32 mouse cellular contexts compared by ENCODE assay signal in the genomic region with DNA sequence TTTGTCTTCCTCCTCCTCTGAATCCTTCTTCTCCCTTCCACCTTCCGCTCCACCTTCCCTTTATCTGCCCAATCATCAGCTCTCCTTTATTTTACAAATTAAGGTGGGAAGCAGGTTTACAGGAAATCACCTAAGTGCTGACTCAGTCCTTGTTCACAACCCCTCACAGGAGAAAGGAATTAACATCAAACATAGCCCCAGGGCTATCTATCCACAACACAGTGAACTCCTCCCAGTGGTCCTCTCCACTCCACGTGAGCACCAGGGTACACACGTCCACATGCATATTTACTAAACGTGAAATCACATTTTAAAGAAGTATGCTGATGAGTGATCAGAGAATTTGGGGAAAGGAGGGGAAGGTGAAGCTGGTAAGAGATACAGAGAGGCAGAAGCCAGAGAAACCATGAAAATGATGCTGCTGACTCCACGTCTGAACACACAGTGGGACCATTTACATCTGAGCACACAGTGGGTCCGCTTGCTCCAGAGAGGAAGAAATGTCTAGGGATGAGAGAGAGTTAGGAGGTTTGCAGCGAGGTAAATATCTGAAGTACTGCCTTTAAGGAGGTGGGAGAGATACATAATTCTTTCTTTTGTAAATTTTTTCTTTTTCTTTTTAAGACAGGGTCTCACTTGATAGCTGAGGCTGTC. TPM values are rescaled to one million over a fixed set of nuclear protein-coding genes. Genes with fewer than 3 reads are reported as not detected.
A peak's percentile ranks its signal among the peaks of the same experiment; 100 is the strongest.
DNase-seq lines count a peak whose midpoint lies in the region; ATAC-seq and TF ChIP-seq lines count a peak whose summit lies in the region.
"Had no signal": no experiment of that assay in that cellular context is flagged by ENCODE, and none has a peak within 500 bp of the region (broad histone marks: within the 10 kb centered on the region; RNA-seq: fewer than 3 reads in every experiment).

No protein-coding gene starts in this region.

- TF ChIP-seq CTCF in ES-Bruce4 (IDR thresholded peaks at IDR 0.05; ENCODE audit: low read depth, low read length) (no peak), MEL (IDR thresholded peaks at IDR 0.05 in 2 of 3, conservative IDR thresholded peaks at IDR 0.05 in 1 of 3; ENCODE audit: control insufficient read depth in 1 of 3, insufficient read depth in 1 of 3, low read depth in 2 of 3, low read length in 3 of 3, poor library complexity in 1 of 3, severe bottlenecking in 1 of 3) (no peak)

- 81% methylated on average over 7 of the region's 7 CpGs for WGBS in neural tube, embryonic 15.5 days

- H3K4me3 ChIP-seq in ES-Bruce4 (ENCODE audit: low read depth, low read length) (peak overlapping the region; percentile 82), MEL (ENCODE audit: control insufficient read depth in 1 of 2, insufficient read depth in 1 of 2, low read depth in 2 of 2, low read length in 2 of 2) (no peak overlapping the region)
- no peak overlapping the region for H3K4me3 ChIP-seq in neural tube, embryonic 15.5 days (replicated peaks)
- H3K4me3 ChIP-seq: embryonic facial prominence, embryonic 12.5 days; embryonic facial prominence, embryonic 15.5 days; forebrain, embryonic 12.5 days; forebrain, embryonic 15.5 days; heart, adult 2 months; heart, embryonic 10.5 days; heart, embryonic 13.5 days had no signal

- H3K9ac ChIP-seq in ES-Bruce4 (ENCODE audit: low read depth, poor library complexity, severe bottlenecking): peak overlapping the region; percentile 80
- H3K9ac ChIP-seq in MEL (ENCODE audit: control insufficient read depth, low read depth, low read length, poor library complexity, severe bottlenecking): no peak overlapping the region
- H3K9ac ChIP-seq in neural tube, embryonic 15.5 days (replicated peaks): no peak overlapping the region
- H3K9ac ChIP-seq: embryonic facial prominence, embryonic 12.5 days; embryonic facial prominence, embryonic 15.5 days; forebrain, embryonic 12.5 days; forebrain, embryonic 15.5 days; heart, embryonic 13.5 days; hindbrain, embryonic 14.5 days had no signal

- no peak for ATAC-seq in neural tube, embryonic 15.5 days (ENCODE audit: low FRiP score)
- ATAC-seq: CD4-positive, CD25-positive, alpha-beta regulatory T cell, adult 4 months; forebrain, embryonic 15.5 days; hindbrain, postnatal 0 days; inflammation-experienced regulatory T-cells, adult 6 months; intestine, embryonic 16.5 days had no signal

- TF ChIP-seq EP300 in ES-Bruce4 (IDR thresholded peaks at IDR 0.05; ENCODE audit: insufficient read depth, low read depth, low read length) (peak; percentile 76), MEL (IDR thresholded peaks at IDR 0.05; ENCODE audit: low read depth in 1 of 2, low read length in 2 of 2) (no peak)

- H3K36me3 ChIP-seq in ES-Bruce4 (ENCODE audit: control insufficient read depth, insufficient read depth, low read length, poor library complexity, severe bottlenecking): peaks cover 23% of the 10 kb centered on the region
- peaks cover 0 to 5% of the 10 kb centered on the region in 2 experiments; a peak in 2 of 4 replicates for H3K36me3 ChIP-seq in MEL (ENCODE audit: control insufficient read depth in 1 of 2, insufficient read depth in 2 of 2, low read length in 2 of 2)
- H3K36me3 ChIP-seq in neural tube, embryonic 15.5 days: no peaks in the 10 kb centered on the region; the same call in 1 of the 2 replicates
- H3K36me3 ChIP-seq: forebrain, embryonic 12.5 days had no signal

- H3K4me2 ChIP-seq in neural tube, embryonic 15.5 days: no peak overlapping the region
- H3K4me2 ChIP-seq: embryonic facial prominence, embryonic 12.5 days; embryonic facial prominence, embryonic 15.5 days; forebrain, embryonic 12.5 days; forebrain, embryonic 15.5 days; heart, embryonic 13.5 days; hindbrain, embryonic 14.5 days had no signal

- DNase-seq in MEL (ENCODE audit: low read depth, low spot score): no peak
- peak; percentile 92 for DNase-seq in ZHBTc4 (ENCODE audit: low read depth, low spot score)
- no peak for DNase-seq in lung, postnatal 10 days
- no peak for DNase-seq in left cerebral cortex, adult 11 months (ENCODE audit: low spot score)
- DNase-seq: adrenal gland, adult 2 months; adrenal gland, postnatal 14 days; cerebellum, adult 11 months; cerebellum, adult 2 months; cerebellum, adult 9-11 months; cerebellum, postnatal 25 days; gastrocnemius, postnatal 25 days; heart, adult 2 months; heart, postnatal 14 days; heart, postnatal 4 days had no signal

- TF ChIP-seq RAD21 in MEL (IDR thresholded peaks at IDR 0.05; ENCODE audit: low read depth, low read length): no peak

- peak overlapping the region; percentile 98 for H3K27ac ChIP-seq in ES-Bruce4 (ENCODE audit: insufficient read depth, low read length)
- H3K27ac ChIP-seq in MEL (ENCODE audit: control insufficient read depth, low read depth, low read length): no peak overlapping the region
- no peak overlapping the region for H3K27ac ChIP-seq in neural tube, embryonic 15.5 days (replicated peaks)
- H3K27ac ChIP-seq: embryonic facial prominence, embryonic 12.5 days; embryonic facial prominence, embryonic 15.5 days; forebrain, embryonic 12.5 days; forebrain, embryonic 15.5 days; heart, adult 2 months; heart, embryonic 10.5 days; heart, embryonic 13.5 days; hindbrain, embryonic 14.5 days; hindbrain, postnatal 0 days had no signal

- H3K27me3 ChIP-seq in ES-Bruce4 (ENCODE audit: control insufficient read depth, insufficient read depth, low read length, poor library complexity, severe bottlenecking) (no peaks in the 10 kb centered on the region), MEL (ENCODE audit: control insufficient read depth in 1 of 2, insufficient read depth in 2 of 2, low read length in 2 of 2) (no peaks in the 10 kb centered on the region; a peak in 1 of 4 replicates)
- 0 out of 2 replicates have a peak, but pooled peaks cover 2% of the 10 kb centered on the region for H3K27me3 ChIP-seq in neural tube, embryonic 15.5 days (replicated peaks)
- H3K27me3 ChIP-seq: embryonic facial prominence, embryonic 12.5 days; embryonic facial prominence, embryonic 15.5 days; forebrain, embryonic 15.5 days had no signal

- H3K4me1 ChIP-seq in ES-Bruce4 (ENCODE audit: control insufficient read depth, insufficient read depth, low read length): peaks cover 1% of the 10 kb centered on the region
- H3K4me1 ChIP-seq in MEL (ENCODE audit: control insufficient read depth in 1 of 2, insufficient read depth in 2 of 2, low read length in 2 of 2): peaks cover 0 to 9% of the 10 kb centered on the region in 2 experiments; a peak in 3 of 4 replicates
- H3K4me1 ChIP-seq in neural tube, embryonic 15.5 days: peaks cover 3% of the 10 kb centered on the region
- H3K4me1 ChIP-seq: embryonic facial prominence, embryonic 12.5 days; embryonic facial prominence, embryonic 15.5 days; forebrain, embryonic 15.5 days; heart, embryonic 10.5 days had no signal

- H3K79me2 ChIP-seq in MEL (ENCODE audit: control insufficient read depth, insufficient read depth, low read length, poor library complexity): no peaks in the 10 kb centered on the region

- peaks cover 5% of the 10 kb centered on the region for H3K9me3 ChIP-seq in ES-Bruce4 (replicated peaks; ENCODE audit: control insufficient read depth, insufficient read depth, low read length, poor library complexity, severe bottlenecking)
- no peaks in the 10 kb centered on the region for H3K9me3 ChIP-seq in MEL (replicated peaks; ENCODE audit: insufficient read depth, low read length)
- H3K9me3 ChIP-seq in neural tube, embryonic 15.5 days (replicated peaks): no peaks in the 10 kb centered on the region
- H3K9me3 ChIP-seq: embryonic facial prominence, embryonic 12.5 days; embryonic facial prominence, embryonic 15.5 days; forebrain, embryonic 12.5 days; forebrain, embryonic 15.5 days; G1E; heart, embryonic 10.5 days; heart, embryonic 13.5 days had no signal

- peak; percentile 61 for TF ChIP-seq POLR2A in ES-Bruce4 (IDR thresholded peaks at IDR 0.05; ENCODE audit: insufficient read depth, low read length)
- TF ChIP-seq POLR2A in MEL (IDR thresholded peaks at IDR 0.05; ENCODE audit: control insufficient read depth in 1 of 2, insufficient read depth in 1 of 2, low read depth in 1 of 2, low read length in 2 of 2, poor library complexity in 1 of 2): no peak

RNA-seq across cellular contexts. Expression of gene 4930548H24Rik, which starts 3.7 kb away (rescaled TPM):
- polyA plus RNA-seq in ES-Bruce4 (2011; ENCODE audit: insufficient read depth, insufficient read length, low read depth, missing spikeins) (0.30 TPM in 1 of 2 replicates, not detected in the other), MEL (2012; ENCODE audit: insufficient read depth in 1 of 2, insufficient read length in 2 of 2, low read depth in 1 of 2, low replicate concordance in 2 of 2, missing spikeins in 1 of 2) (under 1 TPM in 1 of 2 experiments, not detected in 1; 0.13 TPM)
- 0.13 and 0.15 TPM in 2 replicates for total RNA-seq in MEL (2012; rRNA removed)
- polyA plus RNA-seq in neural tube, embryonic 15.5 days (2015; fragmentation: Nextera tagmentation; extraction: Ambion mirVana): not detected in 2 replicates
- total RNA-seq: adrenal gland, postnatal 14 days; gastrocnemius, adult 8-10 months; gastrocnemius, postnatal 25 days; granulocyte monocyte progenitor cell, adult 5-6 weeks; heart, adult 2 months had no signal
- polyA plus RNA-seq: adrenal gland, adult 2 months; cerebellum, adult 2 months; forebrain, embryonic 12.5 days; forebrain, embryonic 15.5 days; G1E; heart, adult 2 months; heart, embryonic 10.5 days; heart, embryonic 13.5 days; heart, embryonic 16.5 days; hindbrain, embryonic 11.5 days; hindbrain, embryonic 14.5 days; intestine, embryonic 16.5 days had no signal

RNA-seq across cellular contexts. Expression of gene Gpn1, which starts 5.3 kb away (rescaled TPM):
- polyA plus RNA-seq in ES-Bruce4 (2011; ENCODE audit: insufficient read depth, insufficient read length, low read depth, missing spikeins) (49.0 and 54.8 TPM in 2 replicates), MEL (2012; ENCODE audit: insufficient read depth in 1 of 2, insufficient read length in 2 of 2, low read depth in 1 of 2, low replicate concordance in 2 of 2, missing spikeins in 1 of 2) (100 to 1,000 TPM in 1 of 2 experiments, not detected in 1; 125 TPM)
- total RNA-seq in MEL (2012; rRNA removed): 59.0 and 75.6 TPM in 2 replicates
- polyA plus RNA-seq in neural tube, embryonic 15.5 days (2015; fragmentation: Nextera tagmentation; extraction: Ambion mirVana): 76.5 and 80.8 TPM in 2 replicates

RNA-seq across cellular contexts. Expression of gene Zfp512, which starts 37.0 kb away (rescaled TPM):
- polyA plus RNA-seq in ES-Bruce4 (2011; ENCODE audit: insufficient read depth, insufficient read length, low read depth, missing spikeins) (53.8 and 55.9 TPM in 2 replicates), MEL (2012; ENCODE audit: insufficient read depth in 1 of 2, insufficient read length in 2 of 2, low read depth in 1 of 2, low replicate concordance in 2 of 2, missing spikeins in 1 of 2) (10 to 100 TPM in 1 of 2 experiments, not detected in 1; 47.0 TPM)
- total RNA-seq in MEL (2012; rRNA removed): 32.9 and 36.6 TPM in 2 replicates
- 97.9 and 110 TPM in 2 replicates for polyA plus RNA-seq in neural tube, embryonic 15.5 days (2015; fragmentation: Nextera tagmentation; extraction: Ambion mirVana)

RNA-seq across cellular contexts. Expression of gene Slc4a1ap, which starts 37.6 kb away (rescaled TPM):
- polyA plus RNA-seq in ES-Bruce4 (2011; ENCODE audit: insufficient read depth, insufficient read length, low read depth, missing spikeins) (46.4 and 62.4 TPM in 2 replicates), MEL (2012; ENCODE audit: insufficient read depth in 1 of 2, insufficient read length in 2 of 2, low read depth in 1 of 2, low replicate concordance in 2 of 2, missing spikeins in 1 of 2) (100 to 1,000 TPM in 1 of 2 experiments, 10 to 100 TPM in 1; 41.6 to 523 TPM)
- 37.6 and 41.7 TPM in 2 replicates for total RNA-seq in MEL (2012; rRNA removed)
- polyA plus RNA-seq in neural tube, embryonic 15.5 days (2015; fragmentation: Nextera tagmentation; extraction: Ambion mirVana): 32.4 and 38.1 TPM in 2 replicates

RNA-seq across cellular contexts. Expression of gene Supt7l, which starts 38.4 kb away (rescaled TPM):
- 16.9 and 19.3 TPM in 2 replicates for polyA plus RNA-seq in ES-Bruce4 (2011; ENCODE audit: insufficient read depth, insufficient read length, low read depth, missing spikeins)
- 15.9 and 19.3 TPM in 2 replicates for total RNA-seq in MEL (2012; rRNA removed)
- 10 to 100 TPM in 1 of 2 experiments, not detected in 1; 23.6 TPM for polyA plus RNA-seq in MEL (2012; ENCODE audit: insufficient read depth in 1 of 2, insufficient read length in 2 of 2, low read depth in 1 of 2, low replicate concordance in 2 of 2, missing spikeins in 1 of 2)
- 25.5 and 26.0 TPM in 2 replicates for polyA plus RNA-seq in neural tube, embryonic 15.5 days (2015; fragmentation: Nextera tagmentation; extraction: Ambion mirVana)
